Mouse (Mus musculus) midbrain, embryonic 10.5 days (tissue): Measurements from ENCODE around the gene Pheta2. TPM values are rescaled to one million over a fixed set of nuclear protein-coding genes. Genes with fewer than 3 reads are reported as not detected.
A peak's percentile ranks its signal among the peaks of the same experiment; 100 is the strongest.

Experiments used
- DNase-seq: peaks from one replicate; pipeline ENCODE4 v3.0.0-alpha.2; 2017; ENCODE audit warnings: low spot score
- H3K27ac ChIP-seq: fragments of 300-500 bp; sonication (generic); replicated peaks from 2 replicates; pipeline ENCODE4 v1.5.1; 2016; ENCODE audit warnings: mild to moderate bottlenecking
- H3K27me3 ChIP-seq: fragments of 300-500 bp; sonication (generic); 2 replicates; pipeline ENCODE4 v1.6.1; 2016; ENCODE audit warnings: low read depth, mild to moderate bottlenecking; ENCODE audit not compliant: poor library complexity, severe bottlenecking
- H3K36me3 ChIP-seq: fragments of 300-500 bp; sonication (generic); 2 replicates; pipeline ENCODE4 v1.6.1; 2016; ENCODE audit warnings: mild to moderate bottlenecking, moderate library complexity
- H3K4me1 ChIP-seq: fragments of 300-500 bp; sonication (generic); 2 replicates; pipeline ENCODE4 v1.6.1; 2016
- H3K4me3 ChIP-seq: fragments of 300-500 bp; sonication (generic); 2 replicates; pipeline ENCODE4 v1.5.1; 2016; ENCODE audit warnings: mild to moderate bottlenecking, moderate library complexity
- H3K9me3 ChIP-seq: fragments of 300-500 bp; sonication (generic); replicated peaks from 2 replicates; pipeline ENCODE4 v1.6.1; 2016; ENCODE audit warnings: mild to moderate bottlenecking
- whole genome bisulfite sequencing: fragments of 180-500 bp; shearing (Covaris S2); methylation state at CpG from one replicate; pipeline ENCODE4 v1.1.7; 2016; 5-methylcytosine and 5-hydroxymethylcytosine counted together
- polyA plus RNA-seq: library from polyadenylated mRNA; unstranded; fragments of >200 nt; fragmentation: Nextera tagmentation; extraction: Ambion mirVana; gene quantifications from 2 replicates; pipeline ENCODE4 v1.2.1, GENCODE M21; 2016

Pheta2 gene
- 4.2 and 5.4 TPM in 2 replicates for polyA plus RNA-seq

DNA sequence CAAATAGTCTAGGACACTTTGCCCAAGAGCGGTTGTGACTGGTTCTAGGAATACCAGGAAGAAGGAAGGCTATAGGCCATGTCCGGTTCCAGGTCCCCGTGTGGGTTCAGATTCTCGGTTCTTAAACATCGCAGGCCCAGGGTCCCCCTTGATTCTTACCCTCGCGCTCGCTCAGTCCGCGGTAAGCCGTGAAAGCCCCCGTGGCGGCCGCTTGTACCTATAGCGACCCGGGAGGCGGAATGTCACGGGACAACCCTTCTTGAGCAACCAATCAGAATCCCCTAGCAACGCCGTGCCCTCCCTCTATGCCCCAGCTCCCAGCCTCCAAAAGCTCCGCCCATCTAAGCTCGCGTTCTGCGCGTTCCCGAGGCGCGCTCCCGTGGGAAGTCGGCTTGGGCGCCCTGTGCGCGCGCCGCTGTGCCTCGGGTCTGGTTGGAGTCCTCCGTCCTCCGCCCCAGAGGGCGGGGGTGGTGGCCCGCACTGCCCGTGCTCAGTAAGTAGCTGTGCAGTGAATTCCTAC, at the start of gene Pheta2, which contains the start of the genes Naga and Smdt1:
Gene Pheta2, plus strand, starts transcription at position 350 of the 520 bp plus-strand sequence.
Gene Naga, minus strand, starts transcription at position 333 of the 520 bp plus-strand sequence.
Gene Smdt1, plus strand, starts transcription at position 367 of the 520 bp plus-strand sequence.
- Histone ChIP-seq H3K9me3 (no peaks in the 10 kb centered on the region), H3K4me3 (peak within 1 kb of the TSS; percentile 60), H3K27me3 (peaks cover 34% of the 10 kb centered on the region), H3K4me1 (peaks cover 47% of the 10 kb centered on the region), H3K27ac (peak within 1 kb of the TSS; percentile 85), H3K36me3 (peaks cover 31% of the 10 kb centered on the region)
- WGBS: under 1% methylated on average over 41 of the region's 41 CpGs
- DNase-seq: peak; percentile 96

DNA sequence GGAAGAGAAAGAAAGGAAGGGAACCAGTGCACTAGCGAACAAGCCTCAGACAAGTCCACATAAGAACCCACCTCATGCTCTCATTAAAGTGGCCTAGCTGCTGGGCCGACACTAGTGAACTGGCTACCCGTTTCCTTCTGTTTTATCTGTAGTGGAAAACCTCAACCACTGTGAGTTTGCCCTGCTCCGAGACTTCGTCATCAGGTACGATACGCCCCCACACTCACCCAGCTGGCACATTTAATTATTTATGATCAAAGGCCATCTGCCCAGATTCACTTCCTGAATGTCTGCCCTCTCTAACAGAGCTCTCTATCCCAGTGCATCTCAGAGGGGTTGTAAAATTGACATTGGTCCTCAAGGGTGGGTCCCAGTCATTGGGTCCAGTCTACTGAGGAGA, 48.5 kb upstream of the Pheta2 start:
- DNase-seq: no peak
- H3K4me1 ChIP-seq: peaks cover 30% of the 10 kb centered on the region
- H3K4me3 ChIP-seq: no peak overlapping the region
- H3K36me3 ChIP-seq: peaks cover 72% of the 10 kb centered on the region
- no peaks in the 10 kb centered on the region for H3K27me3 ChIP-seq
- 91% methylated on average over 7 of the region's 7 CpGs for WGBS
- H3K9me3 ChIP-seq: no peaks in the 10 kb centered on the region
- H3K27ac ChIP-seq: no peak overlapping the region

DNA sequence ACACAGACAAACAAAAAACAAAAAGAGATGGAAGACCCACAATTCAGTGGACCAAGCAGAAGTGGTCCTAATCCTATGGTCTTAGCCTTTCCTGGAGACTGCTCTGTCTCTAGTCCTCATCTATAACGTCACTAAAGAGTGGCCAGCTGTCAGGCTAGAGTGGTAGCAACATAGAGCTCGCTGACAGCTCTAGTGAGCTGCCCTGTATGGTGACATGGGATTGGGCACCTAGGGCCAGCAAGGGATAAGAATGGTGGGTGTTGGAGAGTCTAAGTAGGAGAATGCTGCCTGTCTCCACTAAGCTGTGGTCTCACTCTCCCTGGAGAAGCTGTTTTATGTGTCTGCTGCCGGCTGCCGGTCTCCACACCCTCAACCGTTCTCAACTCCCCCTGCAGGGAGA, 45.9 kb upstream of the Pheta2 start:
- Histone ChIP-seq H3K36me3 (peaks cover 46% of the 10 kb centered on the region), H3K9me3 (no peaks in the 10 kb centered on the region), H3K4me3 (peak overlapping the region; percentile 31), H3K27ac (peak overlapping the region; percentile 57), H3K27me3 (no peaks in the 10 kb centered on the region), H3K4me1 (peaks cover 30% of the 10 kb centered on the region)
- WGBS: 34% methylated on average over 5 of the region's 5 CpGs
- no peak for DNase-seq

DNA sequence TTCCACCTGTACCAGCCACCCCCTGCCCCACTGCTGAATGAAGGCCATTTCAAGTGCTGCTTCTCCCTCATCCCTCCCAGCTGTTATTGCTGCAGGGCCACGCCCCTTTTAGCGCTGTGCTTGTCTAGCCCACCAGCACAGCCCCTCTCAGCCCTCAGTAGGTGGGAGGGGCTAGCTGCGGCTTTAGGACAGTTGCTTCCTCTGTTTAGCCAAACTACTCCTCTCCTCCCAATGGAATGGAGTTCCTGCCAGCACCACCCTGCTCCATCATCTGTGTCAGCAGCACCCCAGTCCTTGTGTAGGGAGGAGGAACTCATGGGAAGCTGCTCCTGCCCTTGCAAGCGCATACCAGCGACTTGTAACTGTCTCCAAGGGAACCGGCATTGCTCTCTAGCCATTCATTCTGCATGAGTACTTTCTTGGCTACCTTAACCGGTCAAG, 45.5 kb upstream of the Pheta2 start:
- H3K27ac ChIP-seq: peak overlapping the region; percentile 57
- peaks cover 30% of the 10 kb centered on the region for H3K4me1 ChIP-seq
- 8% methylated on average over 7 of the region's 7 CpGs for WGBS
- H3K27me3 ChIP-seq: no peaks in the 10 kb centered on the region
- H3K9me3 ChIP-seq: no peaks in the 10 kb centered on the region
- peaks cover 42% of the 10 kb centered on the region for H3K36me3 ChIP-seq
- peak overlapping the region; percentile 31 for H3K4me3 ChIP-seq
- peak; percentile 73 for DNase-seq

DNA sequence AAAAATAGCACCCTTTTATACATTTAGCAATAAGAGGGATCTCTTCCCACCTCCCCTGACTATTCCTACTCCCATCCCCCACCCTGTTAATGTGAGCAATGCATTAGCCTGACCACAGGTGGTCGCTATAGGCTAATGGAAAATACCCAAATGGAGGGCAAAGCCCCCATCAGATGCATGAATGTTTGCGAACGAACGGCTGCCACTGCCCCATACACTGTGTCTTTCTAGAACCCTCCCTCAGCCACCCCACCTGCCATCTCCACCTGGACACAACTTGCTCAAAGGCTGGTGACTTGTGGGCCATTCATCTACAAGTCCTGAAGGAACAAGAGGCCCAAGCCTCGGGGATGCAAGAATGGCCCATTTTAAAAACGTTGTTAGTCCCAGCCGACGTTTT, 44.7 kb upstream of the Pheta2 start:
- H3K9me3 ChIP-seq: 0 out of 2 replicates have a peak, but pooled peaks cover 5% of the 10 kb centered on the region
- H3K4me3 ChIP-seq: no peak overlapping the region
- 0 out of 2 replicates have a peak overlapping the region, but pooled peaks have one; percentile 46 for H3K27ac ChIP-seq
- peaks cover 34% of the 10 kb centered on the region for H3K4me1 ChIP-seq
- 55% methylated on average over 8 of the region's 8 CpGs for WGBS
- H3K27me3 ChIP-seq: peaks cover 7% of the 10 kb centered on the region
- H3K36me3 ChIP-seq: peaks cover 34% of the 10 kb centered on the region
- DNase-seq: peak; percentile 36

DNA sequence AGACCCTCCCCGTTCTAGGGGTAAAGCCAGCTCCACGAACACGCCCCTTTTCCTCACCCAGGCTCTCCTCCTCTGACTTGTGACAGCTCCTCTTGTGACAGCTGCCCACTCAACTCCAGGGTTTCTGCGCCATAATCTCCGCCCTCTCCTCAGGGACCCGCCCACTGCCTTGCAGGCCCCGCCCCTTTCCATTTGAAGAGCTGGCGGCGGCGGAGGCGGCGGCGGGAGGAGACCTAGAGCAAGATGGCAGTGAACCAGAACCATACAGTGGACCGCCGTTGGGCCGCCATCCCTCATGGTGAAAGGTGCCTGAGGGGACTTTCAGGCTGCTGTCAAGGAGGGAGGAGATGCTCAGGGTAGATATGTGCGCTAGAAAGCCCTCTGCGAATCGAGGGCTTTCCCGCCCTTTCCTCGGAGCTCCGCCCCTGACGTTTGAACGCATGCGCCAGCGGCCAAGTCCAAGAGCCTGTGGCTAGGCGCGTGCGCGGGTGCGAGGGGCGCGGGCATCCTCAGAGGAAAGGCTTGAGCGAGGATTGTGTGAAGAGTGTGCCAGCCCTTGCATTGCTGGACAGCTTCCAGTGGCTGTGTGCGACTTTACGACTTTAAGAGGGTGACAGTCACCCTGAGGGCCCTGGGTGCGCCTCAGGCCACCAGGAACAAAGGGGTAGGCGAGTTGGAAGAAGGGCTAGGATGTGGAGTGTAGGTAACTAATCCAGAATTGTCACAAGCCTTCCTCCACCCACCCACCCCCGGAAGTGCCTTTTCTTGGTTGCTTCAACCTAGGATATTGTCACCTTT, 39.8 kb upstream of the Pheta2 start, which contains the start of gene Wbp2nl:
Gene Wbp2nl, plus strand, starts transcription at position 191 of the 798 bp plus-strand sequence.
- H3K27me3 ChIP-seq: peaks cover 14% of the 10 kb centered on the region
- DNase-seq: no peak
- peaks cover 11% of the 10 kb centered on the region for H3K4me1 ChIP-seq
- 60% methylated on average over 39 of the region's 39 CpGs for WGBS
- no peak within 1 kb of the TSS for H3K4me3 ChIP-seq
- H3K36me3 ChIP-seq: no peaks in the 10 kb centered on the region
- no peak within 1 kb of the TSS for H3K27ac ChIP-seq
- 0 out of 2 replicates have a peak, but pooled peaks cover 5% of the 10 kb centered on the region for H3K9me3 ChIP-seq

DNA sequence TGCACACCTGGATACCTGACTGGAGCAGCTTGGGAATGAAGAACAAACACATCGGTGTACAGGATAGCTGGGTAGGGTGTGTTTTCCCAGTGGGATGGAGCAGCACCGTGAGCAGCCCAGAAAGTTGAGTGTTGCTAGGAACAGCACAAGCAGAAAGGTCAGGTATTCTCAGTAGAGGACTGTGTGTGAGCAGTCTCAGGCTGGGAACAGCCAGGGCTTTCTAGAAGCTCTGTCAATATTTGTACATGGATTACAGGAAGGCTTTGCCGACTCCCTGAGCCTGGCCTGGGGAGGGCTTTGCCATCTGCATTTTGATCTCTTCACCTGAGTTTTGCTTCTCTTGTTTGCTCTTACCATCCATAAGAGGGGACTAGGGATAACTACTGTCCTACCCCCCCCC, 31.6 kb upstream of the Pheta2 start:
- Histone ChIP-seq H3K9me3 (no peaks in the 10 kb centered on the region), H3K27me3 (no peaks in the 10 kb centered on the region; the same call in 1 of the 2 replicates), H3K36me3 (no peaks in the 10 kb centered on the region), H3K4me3 (no peak overlapping the region), H3K4me1 (peaks cover 7% of the 10 kb centered on the region), H3K27ac (no peak overlapping the region)
- 52% methylated on average over 3 of the region's 3 CpGs for WGBS
- DNase-seq: no peak

DNA sequence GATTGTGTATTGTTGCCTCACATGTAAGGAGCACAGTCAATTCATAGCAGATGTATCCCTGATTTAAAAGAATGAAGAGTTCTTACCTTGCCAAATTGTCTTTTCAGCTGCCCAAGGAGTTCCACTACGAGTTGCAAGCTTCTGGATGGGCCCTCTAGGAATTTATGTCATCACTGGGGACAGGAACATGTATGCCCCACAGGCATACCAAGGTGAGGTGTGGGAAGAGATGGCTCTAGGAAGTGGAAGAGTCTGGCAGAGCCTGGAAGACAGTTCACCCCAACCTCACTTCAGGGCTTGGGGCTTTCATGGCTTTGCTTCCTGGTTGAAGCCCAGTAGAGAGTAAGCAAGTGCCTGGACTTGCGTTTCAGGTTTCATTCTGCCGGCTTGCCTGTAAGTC, 30.3 kb upstream of the Pheta2 start:
- H3K27ac ChIP-seq: no peak overlapping the region
- no peak overlapping the region for H3K4me3 ChIP-seq
- WGBS: 84% methylated on average over 3 of the region's 3 CpGs
- H3K27me3 ChIP-seq: no peaks in the 10 kb centered on the region; the same call in 1 of the 2 replicates
- DNase-seq: no peak
- no peaks in the 10 kb centered on the region for H3K9me3 ChIP-seq
- H3K36me3 ChIP-seq: no peaks in the 10 kb centered on the region
- H3K4me1 ChIP-seq: peaks cover 7% of the 10 kb centered on the region

DNA sequence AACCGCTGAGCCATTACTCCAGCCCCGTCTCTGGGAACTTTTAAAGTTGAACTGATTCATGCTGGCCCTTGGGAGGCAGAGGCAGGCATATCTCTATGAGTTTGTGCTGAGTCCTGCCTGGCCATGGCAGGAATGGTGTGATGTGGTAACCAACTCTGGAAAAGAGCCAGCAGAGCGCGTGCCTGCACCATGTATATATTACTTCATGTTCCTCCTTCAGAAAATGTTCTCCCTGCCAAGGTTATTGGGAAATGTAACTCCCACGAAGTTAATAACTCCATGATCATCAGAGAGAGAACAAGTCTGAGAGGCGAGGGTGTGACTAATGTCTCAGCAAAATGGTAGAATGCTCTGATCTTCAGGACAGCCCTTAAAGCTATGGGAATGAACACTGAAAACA, 20.9 kb upstream of the Pheta2 start:
- H3K27ac ChIP-seq: no peak overlapping the region
- DNase-seq: no peak
- WGBS: 89% methylated on average over 6 of the region's 6 CpGs
- H3K4me3 ChIP-seq: no peak overlapping the region
- H3K27me3 ChIP-seq: no peaks in the 10 kb centered on the region
- no peaks in the 10 kb centered on the region for H3K36me3 ChIP-seq
- no peaks in the 10 kb centered on the region for H3K9me3 ChIP-seq
- H3K4me1 ChIP-seq: no peaks in the 10 kb centered on the region

DNA sequence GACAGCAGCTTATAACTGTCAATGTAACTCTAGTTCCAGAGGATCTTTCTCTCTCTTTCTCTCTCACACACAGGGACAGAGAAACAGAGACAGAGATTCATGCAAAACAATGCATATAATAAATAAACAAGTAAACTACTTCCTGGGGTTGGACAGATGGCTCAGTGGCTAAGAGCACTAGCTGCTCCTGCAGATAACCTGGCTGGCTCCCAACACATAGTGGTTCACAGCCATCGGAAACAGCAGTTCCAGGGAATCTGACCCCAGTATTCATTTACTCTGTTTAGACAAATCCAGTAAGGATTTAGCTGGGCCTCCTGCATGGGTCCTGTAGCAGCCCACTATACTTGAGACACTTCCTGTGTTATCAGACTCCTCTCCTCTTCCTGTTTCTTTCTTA, 19.1 kb upstream of the Pheta2 start:
- no peaks in the 10 kb centered on the region for H3K27me3 ChIP-seq
- no peaks in the 10 kb centered on the region for H3K36me3 ChIP-seq
- WGBS: 82% methylated on average over 1 of the region's 1 CpGs
- H3K4me1 ChIP-seq: no peaks in the 10 kb centered on the region
- no peak overlapping the region for H3K4me3 ChIP-seq
- H3K27ac ChIP-seq: no peak overlapping the region
- no peaks in the 10 kb centered on the region for H3K9me3 ChIP-seq
- no peak for DNase-seq

DNA sequence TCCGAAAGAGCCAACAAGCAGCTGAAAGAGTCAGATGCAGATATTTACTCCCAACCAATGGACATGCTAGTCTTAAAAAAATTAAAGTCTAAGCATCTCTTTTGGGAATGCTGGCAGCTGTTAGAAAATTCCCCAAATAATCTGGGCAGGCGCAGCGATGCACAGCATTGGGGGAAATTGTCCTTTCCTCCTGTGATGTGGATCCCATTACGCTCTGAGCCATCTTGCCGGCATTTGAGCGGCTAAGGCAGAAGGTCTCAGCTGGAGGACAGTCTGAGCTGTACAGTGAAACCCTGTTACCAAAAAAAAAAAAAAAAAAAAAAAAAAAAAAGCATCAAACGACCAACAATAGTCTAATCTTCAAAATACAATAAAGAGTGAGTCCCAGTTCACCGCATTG, 16.5 kb upstream of the Pheta2 start:
- no peaks in the 10 kb centered on the region for H3K27me3 ChIP-seq
- DNase-seq: no peak

DNA sequence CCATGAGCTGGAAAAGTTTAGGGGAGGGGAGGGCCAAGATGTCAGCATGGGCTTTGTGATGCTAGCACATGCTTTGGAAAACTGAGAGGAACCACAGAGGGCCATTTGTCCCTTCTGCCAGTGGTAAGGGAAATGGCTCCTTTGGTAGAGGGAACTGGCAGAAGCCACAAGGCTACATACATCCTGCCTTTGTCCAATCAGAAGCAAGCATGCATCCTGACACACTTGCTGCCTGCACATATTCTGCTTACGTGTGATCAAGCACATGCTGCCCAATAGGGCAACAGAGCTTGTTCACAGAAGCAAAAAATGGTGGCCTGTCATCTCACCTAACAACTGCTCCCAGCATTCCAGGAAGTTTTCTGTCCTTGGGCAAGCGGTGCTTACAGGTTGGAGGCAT, 13.4 kb upstream of the Pheta2 start:
- Histone ChIP-seq H3K4me1 (peaks cover 2% of the 10 kb centered on the region; the same call in 1 of the 2 replicates), H3K36me3 (peaks cover 15% of the 10 kb centered on the region), H3K4me3 (no peak overlapping the region), H3K27me3 (no peaks in the 10 kb centered on the region), H3K9me3 (no peaks in the 10 kb centered on the region), H3K27ac (no peak overlapping the region)
- WGBS: 87% methylated on average over 2 of the region's 2 CpGs
- no peak for DNase-seq

More for the DNA sequence above, 16.5 kb upstream of the Pheta2 start:
- Histone ChIP-seq H3K9me3 (no peaks in the 10 kb centered on the region), H3K27ac (no peak overlapping the region), H3K4me3 (no peak overlapping the region), H3K4me1 (no peaks in the 10 kb centered on the region), H3K36me3 (no peaks in the 10 kb centered on the region)
- WGBS: 85% methylated on average over 8 of the region's 8 CpGs

DNA sequence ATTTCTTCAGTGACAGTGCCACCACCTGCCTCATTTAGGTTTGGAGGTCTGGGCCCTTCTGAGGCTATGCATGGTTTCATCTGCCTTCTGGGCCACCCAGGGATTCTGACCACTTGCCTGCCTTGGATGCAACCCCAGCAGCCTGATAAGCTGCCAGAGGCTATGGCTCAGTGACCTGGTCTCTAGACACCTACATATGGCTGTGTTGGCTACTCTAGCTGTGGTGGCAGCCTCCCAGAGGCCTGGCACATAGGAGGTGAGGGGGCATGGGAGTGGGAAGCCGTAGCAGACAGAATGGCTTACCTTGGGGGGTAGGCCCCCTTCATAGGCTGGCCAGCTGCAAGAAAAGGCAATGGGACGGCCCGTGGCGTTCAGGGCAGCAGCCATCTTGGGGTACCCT, 3.5 kb upstream of the Pheta2 start:
- H3K36me3 ChIP-seq: peaks cover 56% of the 10 kb centered on the region
- no peak for DNase-seq
- H3K27me3 ChIP-seq: peaks cover 11% of the 10 kb centered on the region
- H3K9me3 ChIP-seq: no peaks in the 10 kb centered on the region
- no peak overlapping the region for H3K4me3 ChIP-seq
- WGBS: 96% methylated on average over 4 of the region's 4 CpGs
- H3K27ac ChIP-seq: no peak overlapping the region
- peaks cover 39% of the 10 kb centered on the region for H3K4me1 ChIP-seq
